Mouse (Mus musculus) T-helper 17 cell (primary cell): ENCODE results near the gene Arhgap21.

Experiments used
- in situ Hi-C, 2 experiments: fragments of 300-600 bp; cut with MboI, MseI; formaldehyde crosslinking; loops; 1 replicate in 1 of 2; 2 replicates in 1 of 2; pipeline ENCODE4 v1.15.1; 2025; ENCODE audit warnings: high pct_unique_total_duplicates in 2 of 2

Arhgap21 gene

DNA sequence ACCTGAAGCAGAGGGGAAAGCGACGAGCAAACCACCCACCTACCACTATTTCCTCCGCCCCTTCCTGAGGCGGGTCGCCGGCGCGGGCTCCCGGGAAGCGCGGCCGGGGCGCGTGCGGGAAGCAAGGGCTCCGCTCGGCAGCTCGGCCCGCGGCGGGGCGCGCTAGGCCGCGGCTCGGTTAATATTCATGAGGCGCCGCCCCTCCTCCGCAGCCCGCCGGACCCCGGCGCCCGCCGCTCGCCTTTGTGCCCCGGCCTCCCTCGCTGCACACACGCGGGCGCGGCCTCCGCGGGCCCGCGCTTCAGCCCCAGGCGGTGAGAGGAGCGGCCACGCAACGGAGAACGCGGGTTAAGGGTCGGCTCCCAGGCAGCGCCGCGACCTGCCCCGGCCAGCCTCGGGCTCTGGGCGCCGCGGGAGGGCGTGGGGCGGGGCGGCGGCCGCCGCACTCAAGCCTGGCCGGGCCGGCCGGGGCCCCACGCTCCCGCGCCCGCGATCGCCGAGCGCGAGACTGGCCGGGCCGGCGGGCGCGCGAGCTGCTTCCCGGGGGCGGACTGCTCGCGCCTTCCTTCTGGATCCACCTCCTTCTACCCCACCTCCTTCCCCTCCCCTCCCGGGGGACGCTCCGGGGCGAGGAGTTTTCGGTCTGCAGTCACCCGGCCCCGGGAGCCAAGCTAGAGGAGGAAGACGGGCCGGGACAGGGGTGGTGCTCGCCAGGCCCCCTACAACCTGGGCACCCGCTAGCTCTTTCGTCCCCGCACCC lies at the start of gene Arhgap21:
Gene Arhgap21, minus strand, starts transcription at position 441 of the 760 bp plus-strand sequence.
- in situ Hi-C loops: loop anchor here (5.0 to 25.0 kb wide), 3 partner anchors 64 to 1431 kb away; partner anchors contain the start of genes Enkur (in 2 of the 2) and Thnsl1 (in 2 of the 2)

DNA sequence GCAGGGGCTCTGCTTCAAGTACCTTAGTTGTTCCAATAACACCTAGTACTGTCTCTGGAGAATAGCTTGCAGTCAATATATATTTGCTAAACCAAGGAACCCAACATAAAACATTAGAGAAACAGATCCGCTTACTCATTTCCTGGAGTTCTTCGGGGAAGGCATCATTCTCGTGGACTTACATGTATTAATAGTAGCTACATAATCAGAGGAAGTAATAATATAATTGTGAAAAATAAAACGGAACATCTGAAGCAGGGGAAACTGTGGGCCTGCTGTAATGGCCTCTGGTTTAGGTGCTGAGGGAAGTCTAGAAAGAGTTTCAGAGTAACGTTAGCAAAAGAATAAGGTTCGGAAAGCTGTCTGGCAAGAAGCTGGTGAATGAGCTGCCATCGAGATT lies 47.9 kb upstream of the Arhgap21 start:
- in situ Hi-C loops: no loop called here

- in situ Hi-C loops: no loop called here
Measured at GRCm38 (mm10) chr2:21010806-21011397, 42.2 kb upstream of the Arhgap21 start.

- in situ Hi-C loops: no loop called here
Measured at GRCm38 (mm10) chr2:21010219-21010618, 41.5 kb upstream of the Arhgap21 start.

DNA sequence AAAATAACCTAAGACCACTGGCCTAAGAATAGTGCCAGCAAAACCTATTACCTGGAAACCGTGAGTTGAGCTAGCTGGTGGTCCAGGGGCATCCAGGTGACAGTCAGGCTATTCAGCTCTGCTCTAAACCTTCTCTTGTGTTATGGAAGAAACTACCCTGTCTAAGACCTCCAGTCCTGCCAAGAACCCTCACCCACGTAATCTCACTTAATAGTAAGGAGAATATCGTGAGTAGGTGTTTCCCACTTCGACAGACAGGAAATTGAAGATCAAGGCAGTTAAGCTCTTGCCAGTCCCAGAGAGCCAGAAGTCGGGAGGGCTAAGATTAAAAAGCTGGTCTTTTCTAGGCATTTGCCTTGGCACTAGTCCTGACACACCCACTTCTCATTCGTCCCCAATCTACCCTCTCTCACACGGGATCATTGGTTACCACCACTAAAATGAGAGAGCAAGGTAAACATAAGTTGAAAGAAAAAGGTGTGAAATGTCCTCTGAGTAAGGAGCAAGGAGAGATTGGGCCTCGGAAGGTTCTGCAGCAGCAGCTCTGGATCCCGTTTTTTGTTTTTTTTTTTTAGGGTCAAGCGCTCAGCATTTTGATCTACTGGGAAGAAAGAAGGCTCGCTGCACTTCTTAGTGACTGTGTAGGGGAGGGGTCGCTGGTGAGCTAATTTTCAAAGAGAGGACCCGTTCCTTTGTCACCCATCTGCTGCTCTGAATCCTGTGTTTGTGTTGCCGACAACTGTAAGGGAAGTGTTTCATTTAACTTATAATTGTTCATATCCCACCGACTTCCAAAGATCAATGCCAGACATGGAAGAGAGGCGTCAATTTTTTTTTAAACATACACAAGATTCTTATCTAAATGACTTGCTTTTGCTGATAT lies 40.8 kb upstream of the Arhgap21 start:
- in situ Hi-C loops: no loop called here

- in situ Hi-C loops: no loop called here
Measured at GRCm38 (mm10) chr2:21002538-21002937, 33.9 kb upstream of the Arhgap21 start.

GRCm38 (mm10) chr2:21001156-21001555 lies 32.5 kb upstream of the Arhgap21 start:
- in situ Hi-C loops: no loop called here

GRCm38 (mm10) chr2:20995547-20995946 lies 26.9 kb upstream of the Arhgap21 start:
- in situ Hi-C loops: no loop called here

DNA sequence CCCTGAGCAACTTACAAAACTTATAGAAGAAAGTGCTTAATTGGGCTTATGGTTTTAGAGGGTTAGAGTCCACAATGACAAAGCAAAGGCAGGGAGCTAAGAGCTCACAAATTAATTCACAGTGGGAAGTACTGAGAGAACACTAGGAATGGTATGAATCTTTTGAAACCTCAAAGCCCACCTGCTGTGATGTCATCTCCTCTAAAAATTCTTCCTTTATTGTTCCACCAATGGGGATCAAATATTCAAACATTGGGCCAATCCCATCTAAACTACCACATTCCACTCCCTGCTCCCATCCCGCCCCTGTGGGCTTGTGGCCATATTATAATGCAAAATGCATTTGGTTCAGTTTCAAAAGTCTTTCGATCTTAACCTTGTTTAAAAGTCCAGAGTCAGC lies 22.8 kb upstream of the Arhgap21 start:
- in situ Hi-C loops: no loop called here

DNA sequence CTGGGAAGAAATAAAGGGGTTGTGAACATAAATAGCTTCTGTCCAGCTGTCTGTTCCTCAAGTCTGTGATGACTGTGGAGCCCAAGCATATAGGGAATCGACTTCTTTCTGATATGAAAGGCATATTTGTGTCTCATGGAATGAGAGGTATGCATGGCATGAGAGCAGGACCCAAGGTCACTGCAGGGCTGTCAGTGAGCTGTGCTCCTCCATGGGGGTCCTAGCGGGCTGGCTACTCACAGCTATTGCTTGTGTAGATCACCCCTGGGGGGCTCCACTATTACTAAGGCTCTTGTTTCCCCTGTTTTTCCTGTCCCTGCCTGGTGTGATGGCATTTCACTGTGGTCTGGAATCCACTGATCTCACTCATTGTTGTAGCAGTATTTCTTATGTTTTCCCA lies 22.2 kb upstream of the Arhgap21 start:
- in situ Hi-C loops: no loop called here

- in situ Hi-C loops: no loop called here
Measured at GRCm38 (mm10) chr2:20990056-20990455, 21.4 kb upstream of the Arhgap21 start.

DNA sequence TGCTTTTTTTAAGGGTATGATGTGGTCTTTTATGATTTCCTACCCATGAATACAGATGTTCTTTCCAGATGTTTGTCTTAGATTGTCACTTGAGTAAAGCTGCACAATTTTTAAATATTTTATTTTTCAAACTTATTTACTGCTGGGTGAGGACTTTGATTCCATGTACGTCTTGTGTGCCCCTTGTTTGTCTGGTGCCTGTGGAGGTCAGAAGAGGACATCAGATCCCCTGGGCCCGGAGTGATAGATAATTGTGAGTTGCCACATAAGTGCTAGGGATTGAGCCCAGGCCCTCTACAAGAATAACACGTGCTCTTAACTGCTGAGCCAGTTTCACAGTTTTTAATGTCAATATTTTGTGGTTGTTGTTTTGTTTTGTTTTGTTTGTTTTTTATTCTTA lies 19.1 kb upstream of the Arhgap21 start:
- in situ Hi-C loops: no loop called here

GRCm38 (mm10) chr2:20978726-20979125 lies 10.0 kb upstream of the Arhgap21 start:
- in situ Hi-C loops: no loop called here

DNA sequence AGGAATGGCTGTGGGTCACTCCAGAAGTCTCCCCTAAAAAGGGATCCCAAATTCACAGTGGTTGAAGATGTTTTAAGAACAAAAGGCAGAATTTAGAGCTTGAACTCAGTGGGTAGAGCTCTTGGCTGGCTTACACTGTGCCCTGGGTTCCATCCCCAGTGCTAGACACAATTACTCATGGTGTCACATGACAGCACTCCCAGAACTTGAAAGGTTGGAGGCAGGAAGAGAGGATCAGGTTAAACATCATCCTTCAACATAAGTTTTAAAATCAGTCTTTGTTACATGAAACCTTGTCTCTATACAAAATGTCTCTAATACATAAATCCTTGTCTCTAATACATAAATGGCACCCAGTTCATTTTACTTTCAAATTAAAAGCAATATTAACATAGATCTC lies 8.4 kb upstream of the Arhgap21 start:
- in situ Hi-C loops: no loop called here

DNA sequence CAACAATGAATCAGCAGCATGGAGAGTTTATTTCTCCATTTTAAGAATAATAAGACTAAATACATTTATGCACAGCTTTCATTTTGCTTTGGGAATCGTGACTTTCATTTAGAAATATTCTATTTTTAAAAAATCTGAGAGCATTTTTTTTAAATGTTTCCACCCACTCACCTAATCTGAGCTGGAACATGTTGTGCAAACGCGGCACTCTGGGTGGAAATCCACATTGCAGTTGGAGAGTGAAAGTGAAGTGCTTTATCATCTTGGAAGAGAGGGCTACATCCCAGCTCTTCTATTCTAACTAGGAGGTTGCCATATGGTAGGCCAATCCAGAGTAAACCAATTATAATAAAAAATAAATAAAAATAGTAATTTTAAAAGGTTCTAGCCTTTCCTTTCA lies 4.8 kb upstream of the Arhgap21 start:
- in situ Hi-C loops: loop anchor here in 1 of 2 experiments (25.0 kb wide), 1 partner anchor 1436 kb away; no protein-coding TSS in a partner anchor

DNA sequence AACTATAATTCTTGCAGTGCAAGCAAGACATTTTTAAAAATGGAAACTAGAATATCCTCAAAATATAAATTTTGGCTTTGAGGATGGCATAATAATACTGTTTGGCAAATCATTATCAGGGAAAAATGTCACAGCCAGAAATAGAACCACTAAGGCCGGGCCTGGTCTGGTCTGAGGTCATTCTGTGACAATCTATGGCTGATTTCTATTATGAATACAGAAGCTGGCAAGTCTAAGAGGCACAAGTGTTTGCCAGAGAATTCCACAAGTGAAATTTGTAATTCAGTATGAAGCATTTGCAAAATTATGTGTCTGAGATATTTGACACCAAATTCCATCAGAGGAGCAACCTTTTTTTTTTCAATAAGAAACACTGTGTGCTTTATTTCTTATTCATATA lies 3.5 kb upstream of the Arhgap21 start:
- in situ Hi-C loops: loop anchor here in 1 of 2 experiments (25.0 kb wide), 1 partner anchor 1435 kb away; no protein-coding TSS in a partner anchor

DNA sequence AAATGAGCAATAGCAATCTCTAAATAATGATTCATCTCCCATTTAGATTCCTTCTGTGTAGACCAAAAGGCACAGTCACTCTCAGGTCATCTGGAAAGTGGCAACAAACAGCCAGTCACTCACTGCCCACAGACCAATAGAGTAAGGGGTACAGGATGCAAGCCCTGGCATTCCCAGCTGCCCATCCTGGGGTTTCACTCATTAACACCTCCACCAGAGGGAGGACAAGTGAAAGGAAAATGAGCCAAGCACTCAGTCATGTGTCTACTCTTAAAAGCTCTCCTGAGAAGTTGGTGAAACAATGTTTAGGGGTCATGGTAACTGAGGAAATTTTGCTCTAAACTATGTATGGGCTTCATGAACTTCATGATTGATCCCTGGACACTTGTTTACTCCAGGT lies 2.9 kb upstream of the Arhgap21 start:
- in situ Hi-C loops: loop anchor here in 1 of 2 experiments (25.0 kb wide), 1 partner anchor 1434 kb away; no protein-coding TSS in a partner anchor

- in situ Hi-C loops: loop anchor here (5.0 to 25.0 kb wide), 3 partner anchors 65 to 1432 kb away; partner anchors contain the start of genes Enkur (in 2 of the 2) and Thnsl1 (in 2 of the 2)
Measured at GRCm38 (mm10) chr2:20969201-20970200, 820 bp upstream of the Arhgap21 start.

GRCm38 (mm10) chr2:20967646-20968351 lies 882 bp downstream of the Arhgap21 start:
- in situ Hi-C loops: loop anchor here (5.0 to 25.0 kb wide), 3 partner anchors 63 to 1430 kb away; partner anchors contain the start of genes Enkur (in 2 of the 2) and Thnsl1 (in 2 of the 2)
